Mouse (Mus musculus) hindbrain, postnatal 0 days (tissue): Measurements from ENCODE around the gene Npsr1. TPM values are rescaled to one million over a fixed set of nuclear protein-coding genes. Genes with fewer than 3 reads are reported as not detected.

Experiments
- ATAC-seq: fragments of 200-750 bp; cut with Nextera tagmentation; 2 replicates; pipeline ENCODE4 v1.8.0; 2017; ENCODE audit warnings: mild to moderate bottlenecking, moderate TSS enrichment, moderate library complexity
- DNase-seq: peaks from one replicate; pipeline ENCODE4 v3.0.0-alpha.2; 2015; ENCODE audit warnings: low spot score
- H3K27ac ChIP-seq: fragments of 300-500 bp; sonication (generic); 2 replicates; pipeline ENCODE4 v1.5.1; 2014; ENCODE audit warnings: mild to moderate bottlenecking
- H3K27me3 ChIP-seq: fragments of 300-500 bp; sonication (generic); 2 replicates; pipeline ENCODE4 v1.6.1; 2014; ENCODE audit warnings: low read length, mixed read lengths; ENCODE audit not compliant: insufficient read depth
- H3K36me3 ChIP-seq: fragments of 300-500 bp; sonication (generic); 2 replicates; pipeline ENCODE4 v1.6.1; 2014; ENCODE audit warnings: low read length, mixed read lengths; ENCODE audit not compliant: insufficient read depth
- H3K4me1 ChIP-seq: fragments of 300-500 bp; sonication (generic); 2 replicates; pipeline ENCODE4 v1.6.1; 2014; ENCODE audit warnings: antibody characterized with exemption, low read length, mixed read lengths; ENCODE audit not compliant: insufficient read depth
- H3K4me2 ChIP-seq: fragments of 300-500 bp; sonication (generic); 2 replicates; pipeline ENCODE4 v1.6.1; 2014; ENCODE audit warnings: low read depth, mild to moderate bottlenecking, low read length, moderate library complexity, mixed read lengths
- H3K4me3 ChIP-seq: fragments of 300-500 bp; sonication (generic); 2 replicates; pipeline ENCODE4 v1.5.1; 2014; ENCODE audit warnings: low read length
- H3K9ac ChIP-seq: fragments of 300-500 bp; sonication (generic); replicated peaks from 2 replicates; pipeline ENCODE4 v1.6.1; 2014; ENCODE audit warnings: mild to moderate bottlenecking, low read length, moderate library complexity, mixed read lengths
- H3K9me3 ChIP-seq: fragments of 300-500 bp; sonication (generic); 2 replicates; pipeline ENCODE4 v1.6.1; 2016; ENCODE audit warnings: low read length, mixed read lengths
- CTCF ChIP-seq: IDR thresholded peaks from 2 replicates; pipeline ENCODE4 v1.5.1; 2016; ENCODE audit warnings: antibody characterized with exemption, control low read depth, low read depth
- WGBS: fragments of 180-500 bp; shearing (Covaris S2); extraction: QIAGEN DNeasy Blood & Tissue Kit; methylation state at CpG from one replicate; pipeline ENCODE4 v1.1.7; 2014; 5-methylcytosine and 5-hydroxymethylcytosine counted together
- polyA plus RNA-seq: library from polyadenylated mRNA; unstranded; fragments of >200 nt; fragmentation: Nextera tagmentation; extraction: Ambion mirVana; gene quantifications from 2 replicates; pipeline ENCODE4 v1.2.1, GENCODE M21; 2015
- total RNA-seq: library from RNA; depleted of rRNA; stranded (reverse); fragments of >200 nt; gene quantifications from 2 replicates; pipeline ENCODE4 v1.2.3, GENCODE M21; 2014; rRNA removed

Gene Npsr1
- total RNA-seq (0.43 and 1.2 TPM in 2 replicates), polyA plus RNA-seq (0.68 and 0.84 TPM in 2 replicates)

DNA sequence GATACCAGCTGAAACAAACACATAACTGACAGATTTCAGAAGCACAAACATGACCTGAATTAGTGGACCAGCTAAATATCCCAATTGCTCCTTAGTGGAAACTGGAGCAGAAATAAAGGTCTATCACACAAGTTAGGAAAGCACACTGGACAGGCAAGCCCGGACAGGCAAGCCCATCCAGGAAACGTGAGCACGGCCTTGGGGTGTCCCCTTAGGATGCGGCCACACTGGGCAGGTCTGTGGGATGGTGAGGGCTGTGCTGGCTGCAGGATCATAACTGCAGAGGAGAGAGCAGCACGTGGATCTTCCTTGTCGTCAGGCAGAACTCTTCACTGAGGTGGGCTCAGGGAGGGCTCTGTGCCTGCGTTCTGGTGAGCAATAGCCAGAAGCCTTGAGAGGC lies at the start of gene Npsr1:
Npsr1 (plus strand) TSS at position 301 of the 400 bp plus-strand sequence.
- no peaks in the 10 kb centered on the region for H3K9me3 ChIP-seq
- no peaks in the 10 kb centered on the region for H3K27me3 ChIP-seq
- no peak within 1 kb of the TSS for H3K9ac ChIP-seq
- WGBS: 78% methylated on average over 7 of the region's 7 CpGs
- H3K4me1 ChIP-seq: no peaks in the 10 kb centered on the region
- H3K4me3 ChIP-seq: no peak within 1 kb of the TSS
- DNase-seq (no peak), ATAC-seq (0 out of 2 replicates have a peak, but pooled peaks have one; percentile 40)
- H3K4me2 ChIP-seq: no peak within 1 kb of the TSS
- H3K36me3 ChIP-seq: no peaks in the 10 kb centered on the region
- H3K27ac ChIP-seq: no peak within 1 kb of the TSS
- no peak for TF ChIP-seq CTCF

GRCm38 (mm10) chr9:24051538-24051937 lies 46.3 kb upstream of the Npsr1 start:
- H3K27ac ChIP-seq: no peak overlapping the region
- H3K36me3 ChIP-seq: no peaks in the 10 kb centered on the region
- H3K4me3 ChIP-seq: no peak overlapping the region
- H3K9me3 ChIP-seq: no peaks in the 10 kb centered on the region
- no peak overlapping the region for H3K9ac ChIP-seq
- no peaks in the 10 kb centered on the region for H3K4me1 ChIP-seq
- ATAC-seq: no peak
- TF ChIP-seq CTCF: no peak
- H3K4me2 ChIP-seq: no peak overlapping the region
- no peak for DNase-seq
- no peaks in the 10 kb centered on the region for H3K27me3 ChIP-seq

GRCm38 (mm10) chr9:24063251-24063650 lies 34.5 kb upstream of the Npsr1 start:
- Histone ChIP-seq H3K27ac (no peak overlapping the region), H3K9me3 (no peaks in the 10 kb centered on the region), H3K4me3 (no peak overlapping the region), H3K4me1 (no peaks in the 10 kb centered on the region), H3K9ac (no peak overlapping the region), H3K4me2 (no peak overlapping the region), H3K36me3 (no peaks in the 10 kb centered on the region), H3K27me3 (no peaks in the 10 kb centered on the region)
- DNase-seq (peak; percentile 50), ATAC-seq (no peak)
- no peak for TF ChIP-seq CTCF

GRCm38 (mm10) chr9:24071664-24072063 lies 26.1 kb upstream of the Npsr1 start:
- no peak for TF ChIP-seq CTCF
- no peak for ATAC-seq
- DNase-seq: no peak
- no peaks in the 10 kb centered on the region for H3K36me3 ChIP-seq
- no peaks in the 10 kb centered on the region for H3K4me1 ChIP-seq
- H3K4me3 ChIP-seq: no peak overlapping the region
- WGBS: 94% methylated on average over 1 of the region's 1 CpGs
- H3K9me3 ChIP-seq: no peaks in the 10 kb centered on the region
- no peak overlapping the region for H3K9ac ChIP-seq
- H3K27me3 ChIP-seq: no peaks in the 10 kb centered on the region
- H3K4me2 ChIP-seq: no peak overlapping the region
- no peak overlapping the region for H3K27ac ChIP-seq

DNA sequence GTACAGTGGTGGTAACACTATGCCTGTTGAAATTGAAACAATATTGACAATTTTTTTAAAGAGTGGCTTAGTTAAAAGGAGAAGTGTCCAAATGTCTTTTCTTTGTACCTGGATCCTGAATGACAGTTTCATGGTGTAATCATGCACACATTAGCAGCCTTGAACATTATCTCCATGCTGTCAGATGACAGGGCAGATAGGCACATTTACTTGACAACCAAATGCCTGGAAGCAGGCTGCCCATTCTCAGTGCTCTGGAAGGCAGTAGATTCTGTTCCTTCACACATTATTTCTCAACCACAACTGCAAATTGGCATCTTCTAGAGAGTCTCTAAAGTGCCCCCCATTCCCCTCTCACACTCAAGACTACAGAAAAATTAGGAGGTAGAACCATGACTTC lies 20.2 kb upstream of the Npsr1 start:
- H3K9me3 ChIP-seq: no peaks in the 10 kb centered on the region
- H3K4me2 ChIP-seq: no peak overlapping the region
- no peaks in the 10 kb centered on the region for H3K36me3 ChIP-seq
- H3K27me3 ChIP-seq: no peaks in the 10 kb centered on the region
- H3K27ac ChIP-seq: no peak overlapping the region
- ATAC-seq: no peak
- no peak for DNase-seq
- H3K4me1 ChIP-seq: no peaks in the 10 kb centered on the region
- H3K9ac ChIP-seq: no peak overlapping the region
- H3K4me3 ChIP-seq: no peak overlapping the region
- TF ChIP-seq CTCF: no peak

DNA sequence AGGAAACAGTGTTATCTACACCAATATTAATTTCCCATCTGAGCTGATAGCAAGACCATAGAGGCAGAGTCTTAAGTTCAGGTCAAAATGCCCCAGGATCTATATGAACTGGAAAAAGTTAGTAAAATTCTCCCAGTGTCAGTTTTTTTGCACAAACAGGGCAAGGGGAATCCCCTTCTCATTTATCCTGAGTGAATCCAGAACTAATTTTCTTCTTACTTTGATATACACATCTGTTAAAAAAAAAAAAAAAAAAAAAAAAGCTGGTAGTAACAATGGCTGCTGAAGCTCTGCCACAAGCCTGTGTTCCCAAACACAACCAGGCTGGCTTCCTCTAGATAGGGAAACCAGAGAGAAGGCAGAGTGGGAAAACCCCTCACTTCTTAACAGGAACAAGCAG lies 5.9 kb upstream of the Npsr1 start:
- TF ChIP-seq CTCF: no peak

GRCm38 (mm10) chr9:24098526-24098925 lies 730 bp downstream of the Npsr1 start:
- Histone ChIP-seq H3K4me1 (no peaks in the 10 kb centered on the region), H3K9ac (no peak overlapping the region), H3K4me3 (no peak overlapping the region), H3K27ac (no peak overlapping the region), H3K27me3 (no peaks in the 10 kb centered on the region), H3K4me2 (no peak overlapping the region), H3K36me3 (no peaks in the 10 kb centered on the region), H3K9me3 (no peaks in the 10 kb centered on the region)
- no peak for TF ChIP-seq CTCF
- no peak for ATAC-seq
- WGBS: 65% methylated on average over 2 of the region's 2 CpGs
- DNase-seq: no peak

More for the DNA sequence above, 5.9 kb upstream of the Npsr1 start:
- no peak overlapping the region for H3K9ac ChIP-seq
- DNase-seq: no peak
- ATAC-seq: no peak
- H3K4me3 ChIP-seq: no peak overlapping the region
- H3K4me1 ChIP-seq: no peaks in the 10 kb centered on the region
- no peaks in the 10 kb centered on the region for H3K36me3 ChIP-seq
- H3K27ac ChIP-seq: no peak overlapping the region
- no peak overlapping the region for H3K4me2 ChIP-seq
- no peaks in the 10 kb centered on the region for H3K27me3 ChIP-seq
- no peaks in the 10 kb centered on the region for H3K9me3 ChIP-seq
